Mouse (Mus musculus) liver, adult 2 months (tissue): ENCODE results near the gene Pla2g15.

ENCODE experiments used
- CTCF ChIP-seq: fragments of 200-500 bp; IDR thresholded peaks from 2 replicates; pipeline ENCODE4 v1.5.1; 2011; ENCODE audit warnings: low read depth, low read length, control low read depth
- POLR2A ChIP-seq: fragments of 200-500 bp; IDR thresholded peaks from 2 replicates; pipeline ENCODE4 v1.6.1; 2011; ENCODE audit warnings: low read length, control low read depth; ENCODE audit not compliant: insufficient read depth; ENCODE audit errors: extremely low read depth

- no peak for TF ChIP-seq CTCF
- TF ChIP-seq POLR2A, result peak; percentile 80
Observed at GRCm38 (mm10) chr8:106137906-106138477, 12.2 kb upstream of the Pla2g15 start.
